Comparison of ENCODE assay signal across 12 mouse cellular contexts in genomic region chr10:3394671-3395288, GRCm38 (mm10). TPM values are rescaled to one million over a fixed set of nuclear protein-coding genes. Genes with fewer than 3 reads are reported as not detected.
DNase-seq lines count a peak whose midpoint lies in the region; ATAC-seq and TF ChIP-seq lines count a peak whose summit lies in the region.
"Had no signal": no experiment of that assay in that cellular context is flagged by ENCODE, and none has a peak within 500 bp of the region (broad histone marks: within the 10 kb centered on the region; RNA-seq: fewer than 3 reads in every experiment).

No protein-coding gene starts in this region.

- H3K36me3 ChIP-seq in forebrain, embryonic 16.5 days (ENCODE audit: control insufficient read depth, insufficient read depth): no peaks in the 10 kb centered on the region
- H3K36me3 ChIP-seq in forebrain, embryonic 12.5 days (replicated peaks): no peaks in the 10 kb centered on the region
- H3K36me3 ChIP-seq in lung, postnatal 0 days (ENCODE audit: insufficient read depth, low read length): no peaks in the 10 kb centered on the region
- no peaks in the 10 kb centered on the region for H3K36me3 ChIP-seq in heart, embryonic 11.5 days (ENCODE audit: control insufficient read depth, insufficient read depth, low read length)
- no peaks in the 10 kb centered on the region for H3K36me3 ChIP-seq in hindbrain, embryonic 16.5 days (ENCODE audit: control insufficient read depth, insufficient read depth, low read length)
- H3K36me3 ChIP-seq in liver, postnatal 0 days (replicated peaks; ENCODE audit: insufficient read depth, low read length): no peaks in the 10 kb centered on the region
- H3K36me3 ChIP-seq: limb, embryonic 10.5 days had no signal

- H3K27ac ChIP-seq in forebrain, embryonic 16.5 days (ENCODE audit: low read length): no peak overlapping the region
- H3K27ac ChIP-seq in forebrain, embryonic 12.5 days: no peak overlapping the region
- H3K27ac ChIP-seq in lung, postnatal 0 days (ENCODE audit: low read length): no peak overlapping the region
- H3K27ac ChIP-seq in heart, embryonic 11.5 days (ENCODE audit: low read depth, low read length): peak overlapping the region; percentile 78
- peak overlapping the region; percentile 52 for H3K27ac ChIP-seq in hindbrain, embryonic 16.5 days (ENCODE audit: low read depth, low read length)
- no peak overlapping the region for H3K27ac ChIP-seq in liver, postnatal 0 days (ENCODE audit: low read depth)
- H3K27ac ChIP-seq: limb, embryonic 10.5 days had no signal

- no peak overlapping the region for H3K4me3 ChIP-seq in forebrain, embryonic 16.5 days (replicated peaks; ENCODE audit: low read length)
- H3K4me3 ChIP-seq in forebrain, embryonic 12.5 days (replicated peaks): no peak overlapping the region
- no peak overlapping the region for H3K4me3 ChIP-seq in lung, postnatal 0 days (ENCODE audit: low read depth, low read length)
- H3K4me3 ChIP-seq in heart, embryonic 11.5 days (ENCODE audit: low read depth, low read length): no peak overlapping the region
- H3K4me3 ChIP-seq in hindbrain, embryonic 16.5 days (ENCODE audit: low read length): no peak overlapping the region
- no peak overlapping the region for H3K4me3 ChIP-seq in liver, postnatal 0 days (ENCODE audit: low read depth, low read length)
- H3K4me3 ChIP-seq: limb, embryonic 10.5 days had no signal

- no peak overlapping the region for H3K4me2 ChIP-seq in forebrain, embryonic 16.5 days (ENCODE audit: low read length)
- H3K4me2 ChIP-seq in forebrain, embryonic 12.5 days: no peak overlapping the region
- no peak overlapping the region for H3K4me2 ChIP-seq in lung, postnatal 0 days (replicated peaks; ENCODE audit: low read depth, low read length)
- H3K4me2 ChIP-seq in heart, embryonic 11.5 days: peak overlapping the region; percentile 38
- H3K4me2 ChIP-seq in hindbrain, embryonic 16.5 days (ENCODE audit: low read length): no peak overlapping the region
- no peak overlapping the region for H3K4me2 ChIP-seq in liver, postnatal 0 days (ENCODE audit: low read depth, low read length)

- TF ChIP-seq CTCF in lung, postnatal 0 days (IDR thresholded peaks at IDR 0.05): no peak
- no peak for TF ChIP-seq CTCF in liver, postnatal 0 days (IDR thresholded peaks at IDR 0.05; ENCODE audit: low read depth)

- no peak overlapping the region for H3K9ac ChIP-seq in forebrain, embryonic 16.5 days (replicated peaks; ENCODE audit: low read depth, low read length)
- no peak overlapping the region for H3K9ac ChIP-seq in forebrain, embryonic 12.5 days
- H3K9ac ChIP-seq in lung, postnatal 0 days (replicated peaks; ENCODE audit: low read depth): no peak overlapping the region
- no peak overlapping the region for H3K9ac ChIP-seq in heart, embryonic 11.5 days (ENCODE audit: low read depth, low read length)
- H3K9ac ChIP-seq in hindbrain, embryonic 16.5 days (ENCODE audit: low read depth, low read length): no peak overlapping the region
- H3K9ac ChIP-seq in liver, postnatal 0 days (replicated peaks): no peak overlapping the region

- no peaks in the 10 kb centered on the region for H3K9me3 ChIP-seq in forebrain, embryonic 16.5 days (ENCODE audit: control insufficient read depth, low read length)
- H3K9me3 ChIP-seq in forebrain, embryonic 12.5 days: no peaks in the 10 kb centered on the region
- no peaks in the 10 kb centered on the region for H3K9me3 ChIP-seq in lung, postnatal 0 days (ENCODE audit: low read length)
- no peaks in the 10 kb centered on the region for H3K9me3 ChIP-seq in heart, embryonic 11.5 days (replicated peaks; ENCODE audit: control insufficient read depth, low read length)
- H3K9me3 ChIP-seq in hindbrain, embryonic 16.5 days (ENCODE audit: control insufficient read depth, low read length): no peaks in the 10 kb centered on the region
- H3K9me3 ChIP-seq in liver, postnatal 0 days (ENCODE audit: low read length): no peaks in the 10 kb centered on the region
- H3K9me3 ChIP-seq: limb, embryonic 10.5 days had no signal

- H3K4me1 ChIP-seq in forebrain, embryonic 16.5 days (replicated peaks; ENCODE audit: control insufficient read depth, insufficient read depth, low read length): peaks cover 6% of the 10 kb centered on the region; the same call in 1 of the 2 replicates
- no peaks in the 10 kb centered on the region for H3K4me1 ChIP-seq in forebrain, embryonic 12.5 days
- peaks cover 4% of the 10 kb centered on the region; the same call in 1 of the 2 replicates for H3K4me1 ChIP-seq in lung, postnatal 0 days (ENCODE audit: insufficient read depth, low read depth, low read length)
- peaks cover 51% of the 10 kb centered on the region for H3K4me1 ChIP-seq in heart, embryonic 11.5 days (ENCODE audit: control insufficient read depth, insufficient read depth, low read length)
- peaks cover 7% of the 10 kb centered on the region; the same call in 1 of the 2 replicates for H3K4me1 ChIP-seq in hindbrain, embryonic 16.5 days (ENCODE audit: control insufficient read depth, insufficient read depth, low read depth, low read length)
- no peaks in the 10 kb centered on the region for H3K4me1 ChIP-seq in liver, postnatal 0 days (ENCODE audit: insufficient read depth)
- H3K4me1 ChIP-seq: limb, embryonic 10.5 days had no signal

- ATAC-seq in forebrain, embryonic 16.5 days: peak; percentile 7; the same call in 1 of the 2 replicates
- ATAC-seq in forebrain, embryonic 12.5 days (ENCODE audit: low FRiP score): no peak
- ATAC-seq in lung, postnatal 0 days: no peak
- peak; percentile 24 for ATAC-seq in heart, embryonic 11.5 days (replicated peaks; ENCODE audit: insufficient number of reproducible peaks, low FRiP score, low TSS enrichment)
- peak; percentile 22; the same call in 1 of the 2 replicates for ATAC-seq in hindbrain, embryonic 16.5 days
- no peak for ATAC-seq in liver, postnatal 0 days
- ATAC-seq: inflammation-experienced regulatory T-cells, adult 6 months had no signal

- H3K27me3 ChIP-seq in forebrain, embryonic 16.5 days (replicated peaks; ENCODE audit: control insufficient read depth, insufficient read depth, low read length): no peaks in the 10 kb centered on the region
- no peaks in the 10 kb centered on the region for H3K27me3 ChIP-seq in forebrain, embryonic 12.5 days
- H3K27me3 ChIP-seq in lung, postnatal 0 days (replicated peaks; ENCODE audit: insufficient read depth, low read length): no peaks in the 10 kb centered on the region
- no peaks in the 10 kb centered on the region for H3K27me3 ChIP-seq in heart, embryonic 11.5 days (ENCODE audit: control insufficient read depth, insufficient read depth, low read length)
- no peaks in the 10 kb centered on the region for H3K27me3 ChIP-seq in hindbrain, embryonic 16.5 days (replicated peaks; ENCODE audit: control insufficient read depth, insufficient read depth, low read length)
- H3K27me3 ChIP-seq in liver, postnatal 0 days (ENCODE audit: insufficient read depth, low read length): no peaks in the 10 kb centered on the region

- WGBS in forebrain, embryonic 16.5 days: 73% methylated on average over 4 of the region's 4 CpGs
- WGBS in forebrain, embryonic 12.5 days: 81% methylated on average over 4 of the region's 4 CpGs
- WGBS in lung, postnatal 0 days: 38% methylated on average over 4 of the region's 4 CpGs
- WGBS in heart, embryonic 11.5 days (ENCODE audit: insufficient replicate concordance): 34% methylated on average over 4 of the region's 4 CpGs
- WGBS in hindbrain, embryonic 16.5 days: 66% methylated on average over 4 of the region's 4 CpGs
- WGBS in liver, postnatal 0 days (ENCODE audit: insufficient replicate concordance): 48% methylated on average over 4 of the region's 4 CpGs

- no peak for TF ChIP-seq EP300 in lung, postnatal 0 days (IDR thresholded peaks at IDR 0.05)
- TF ChIP-seq EP300 in liver, postnatal 0 days (IDR thresholded peaks at IDR 0.05; ENCODE audit: low read depth): no peak

- DNase-seq in lung, postnatal 4 days: peak; percentile 19 to 31
- no peak for DNase-seq in lung, postnatal 0 days (ENCODE audit: low spot score)
- DNase-seq in liver, postnatal 0 days: no peak
- no peak for DNase-seq in spleen, adult 12 weeks (ENCODE audit: low spot score)
- DNase-seq: lung, adult 2 months; thymus, adult 18-20 months had no signal

RNA-seq across cellular contexts. Expression of gene Ppp1r14c, which starts 28.9 kb away (rescaled TPM):
- polyA plus RNA-seq in forebrain, embryonic 16.5 days (2015; fragmentation: Nextera tagmentation; extraction: Ambion mirVana): 56.5 and 64.0 TPM in 2 replicates
- 7.4 and 8.0 TPM in 2 replicates for polyA plus RNA-seq in forebrain, embryonic 12.5 days (2016; fragmentation: Nextera tagmentation; extraction: Ambion mirVana)
- polyA plus RNA-seq in lung, postnatal 0 days (2015; fragmentation: Nextera tagmentation; extraction: Ambion mirVana): 139 and 148 TPM in 2 replicates
- 170 and 202 TPM in 2 replicates for polyA plus RNA-seq in heart, embryonic 11.5 days (2014; fragmentation: Nextera tagmentation; extraction: Ambion mirVana)
- polyA plus RNA-seq in hindbrain, embryonic 16.5 days (2015; fragmentation: Nextera tagmentation; extraction: Ambion mirVana): 75.9 and 87.1 TPM in 2 replicates
- polyA plus RNA-seq in liver, postnatal 0 days (2015; fragmentation: Nextera tagmentation; extraction: Ambion mirVana): 0.08 and 0.36 TPM in 2 replicates

Comparison
In these comparisons a context has a peak if more than half of its experiments do, and no peak if none do; other contexts are left out.
1. ATAC-seq: peak in forebrain, embryonic 16.5 days (single experiment), heart, embryonic 11.5 days (single experiment) and hindbrain, embryonic 16.5 days (single experiment); none in forebrain, embryonic 12.5 days (single experiment), lung, postnatal 0 days (single experiment) and liver, postnatal 0 days (single experiment).
2. DNase-seq: peak in lung, postnatal 4 days (2 of 2); none in lung, postnatal 0 days (single experiment), liver, postnatal 0 days (single experiment) and spleen, adult 12 weeks (single experiment).
3. H3K27ac ChIP-seq: peak in heart, embryonic 11.5 days (single experiment) and hindbrain, embryonic 16.5 days (single experiment); none in forebrain, embryonic 16.5 days (single experiment), forebrain, embryonic 12.5 days (single experiment), lung, postnatal 0 days (single experiment) and liver, postnatal 0 days (single experiment).